Mouse (Mus musculus): ENCODE measurements around the gene Glt28d2.
"Not testable (repeated sequence)": the region's sequence is repeated elsewhere in the genome, so short reads cannot be mapped to it uniquely, and the experiment has no call there.

Glt28d2 gene

DNA sequence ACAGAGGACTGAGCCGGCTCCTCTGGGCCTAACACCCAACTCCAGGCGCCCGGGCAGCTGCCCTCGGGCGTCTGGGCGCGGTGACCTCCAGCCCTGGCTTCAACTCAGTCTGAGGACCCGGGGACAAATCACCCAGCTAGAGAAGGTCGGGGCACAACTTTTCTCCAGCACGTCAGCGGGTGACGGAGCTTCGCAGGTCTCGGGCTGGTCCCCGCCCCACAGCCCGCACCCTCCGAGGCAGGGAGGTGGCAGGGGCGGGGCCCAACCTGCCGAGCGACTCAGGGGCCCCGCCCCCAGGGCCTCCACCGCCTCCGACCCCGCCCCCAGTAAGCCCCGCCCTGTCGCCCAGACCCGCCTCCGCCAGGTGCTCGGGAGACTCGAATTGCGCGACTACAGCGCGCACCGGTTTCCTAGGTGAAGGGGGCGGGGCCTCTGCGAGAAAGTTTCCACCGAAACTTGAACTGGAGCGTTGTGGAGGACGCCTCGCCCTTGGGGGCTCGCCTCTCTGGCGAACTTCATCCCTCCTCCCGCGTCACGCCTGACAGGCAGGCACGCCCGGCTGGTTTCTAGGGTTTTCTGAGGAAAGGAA, at the start of gene Glt28d2, which contains the start of gene Gm37240:
Gene Glt28d2 (minus strand): TSS at position 278 of the 589 bp plus-strand sequence.
Gene Gm37240 (minus strand): TSS at position 280 of the 589 bp plus-strand sequence.
- peak; percentile 81 for DNase-seq (ENCODE audit: extremely low spot score, low spot score)

DNA sequence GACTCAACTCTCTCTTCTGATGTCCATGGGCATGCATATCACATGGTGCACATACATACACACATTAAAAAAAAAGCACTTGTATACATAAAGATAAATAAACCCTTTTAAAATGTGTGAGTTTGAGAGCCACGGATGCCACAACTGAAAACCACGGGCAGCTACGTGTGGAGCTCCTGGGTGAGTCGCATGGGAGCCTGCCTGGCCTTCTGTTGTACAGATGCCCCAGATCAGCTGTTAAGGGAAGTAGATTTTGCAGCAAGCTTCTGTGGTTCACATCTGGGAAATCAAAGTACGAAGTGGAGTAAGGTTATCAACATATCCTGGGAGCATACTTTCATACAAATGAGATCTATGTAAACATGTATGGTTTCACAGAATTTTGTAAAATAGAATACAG, 46.3 kb upstream of the Glt28d2 start:
- no peak for DNase-seq (ENCODE audit: extremely low spot score, low spot score)

DNA sequence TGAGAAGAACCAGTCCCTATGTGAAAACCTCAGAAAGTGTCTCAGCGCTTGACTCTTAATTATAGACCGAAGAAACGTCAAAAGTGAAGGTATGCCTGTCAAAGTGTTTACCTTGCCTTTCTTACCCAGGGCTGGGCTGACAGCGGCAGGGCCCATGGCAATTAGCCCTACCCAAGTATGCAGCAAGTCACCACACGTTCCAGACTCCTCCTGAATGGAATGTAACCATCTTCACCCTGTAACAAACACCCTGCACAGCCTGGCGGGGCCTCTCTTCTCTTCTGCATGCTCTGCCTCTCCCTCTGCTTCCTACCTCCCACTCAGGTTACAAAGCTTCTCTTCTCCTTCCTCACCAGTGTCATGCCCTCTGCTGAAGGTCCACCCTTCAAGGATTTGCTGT, 44.5 kb upstream of the Glt28d2 start:
- no peak for DNase-seq (ENCODE audit: extremely low spot score, low spot score)

- DNase-seq (ENCODE audit: extremely low spot score, low spot score): no peak
Observed at GRCm38 (mm10) chr3:85930671-85931255, 43.4 kb upstream of the Glt28d2 start.

- DNase-seq (ENCODE audit: extremely low spot score, low spot score): no peak
Observed at GRCm38 (mm10) chr3:85929711-85930110, 42.4 kb upstream of the Glt28d2 start.

DNA sequence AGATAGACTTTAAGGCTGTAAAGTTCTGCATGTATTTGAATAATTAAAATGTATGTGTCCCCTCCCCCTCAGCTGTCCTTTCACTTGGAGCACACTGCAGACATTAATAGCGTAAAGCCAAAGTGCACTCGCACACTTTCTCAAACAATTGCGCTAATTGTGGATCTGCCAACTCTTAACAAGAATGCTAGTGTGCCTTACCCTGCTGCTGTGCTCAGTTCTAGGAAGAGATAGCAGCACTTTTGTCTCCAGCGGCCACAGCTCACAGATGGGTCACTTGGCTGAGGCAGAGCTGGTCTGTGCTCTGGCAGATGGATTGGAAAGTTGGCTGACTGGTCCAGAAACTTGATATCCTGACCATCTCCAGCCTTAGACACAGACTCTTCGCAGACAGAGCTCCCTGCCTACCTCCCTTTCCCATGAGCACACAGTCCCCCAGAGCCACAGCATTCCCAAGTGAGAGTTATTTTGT, 40.9 kb upstream of the Glt28d2 start:
- no peak for DNase-seq (ENCODE audit: extremely low spot score, low spot score)

DNA sequence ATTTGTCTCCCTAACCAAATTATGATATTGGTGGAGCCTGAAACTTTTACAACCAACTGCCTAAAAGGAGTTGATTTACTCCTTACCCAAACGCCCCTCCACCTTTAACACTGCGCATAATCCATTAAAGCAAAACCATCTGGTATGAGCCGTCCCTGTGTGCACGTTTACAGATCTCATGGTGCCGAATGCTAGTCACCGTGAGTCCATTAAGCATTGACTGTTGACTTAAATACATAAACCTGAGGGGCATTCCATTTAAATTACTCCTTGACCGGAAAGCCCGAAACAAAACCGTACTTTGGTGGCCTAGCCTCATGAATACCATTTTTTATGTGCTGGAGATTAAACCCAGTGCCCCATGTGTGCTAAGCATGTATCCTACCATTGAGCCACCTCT, 40.0 kb upstream of the Glt28d2 start:
- DNase-seq (ENCODE audit: extremely low spot score, low spot score): no peak

DNA sequence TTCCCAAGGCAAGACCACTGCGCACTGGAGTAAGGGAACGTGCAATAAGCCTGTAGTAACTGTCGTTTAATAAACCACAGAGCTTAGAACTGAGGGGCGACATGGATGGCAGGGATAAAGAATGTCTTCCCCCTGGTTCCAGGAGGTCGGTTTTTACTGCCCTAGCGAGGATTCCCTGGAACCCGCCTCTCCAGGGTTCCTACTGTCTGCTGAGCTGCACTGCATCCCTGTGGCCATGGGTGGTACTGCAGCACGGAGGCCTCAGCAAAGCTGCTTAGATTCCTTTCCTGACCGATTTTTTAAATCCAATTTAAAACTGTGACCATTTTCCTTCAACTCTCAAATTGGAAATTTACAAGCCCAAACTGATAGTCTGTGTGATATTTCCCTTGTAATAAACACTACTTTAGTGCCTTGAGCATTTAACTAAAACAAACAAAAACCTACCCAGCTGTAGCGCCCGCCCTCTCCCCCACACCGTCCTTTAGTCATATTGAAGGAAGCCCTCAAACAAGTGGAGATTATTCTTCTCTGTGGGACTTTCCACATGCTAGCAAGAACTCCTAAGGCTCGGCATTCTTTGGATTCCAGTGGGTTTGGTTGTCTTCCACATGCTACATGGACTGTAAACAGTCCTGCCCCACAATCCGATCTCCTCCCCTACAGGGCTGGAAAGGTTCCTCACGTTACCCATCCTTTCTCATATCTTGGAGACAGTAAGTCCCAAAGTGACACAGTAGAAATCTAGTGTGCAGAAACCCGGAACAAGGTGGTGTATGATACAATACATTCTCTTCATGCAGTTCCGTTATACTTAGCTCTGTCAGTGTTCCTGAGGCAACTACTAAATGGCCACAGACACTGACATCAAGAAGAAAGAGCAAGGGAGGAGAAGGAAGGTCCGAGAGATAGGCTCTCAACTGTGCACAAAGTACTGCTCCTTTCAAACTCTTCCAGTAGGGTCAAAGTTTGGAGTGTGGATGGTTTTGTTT, 36.9 kb upstream of the Glt28d2 start:
- DNase-seq (ENCODE audit: extremely low spot score, low spot score): peak; percentile 80

DNA sequence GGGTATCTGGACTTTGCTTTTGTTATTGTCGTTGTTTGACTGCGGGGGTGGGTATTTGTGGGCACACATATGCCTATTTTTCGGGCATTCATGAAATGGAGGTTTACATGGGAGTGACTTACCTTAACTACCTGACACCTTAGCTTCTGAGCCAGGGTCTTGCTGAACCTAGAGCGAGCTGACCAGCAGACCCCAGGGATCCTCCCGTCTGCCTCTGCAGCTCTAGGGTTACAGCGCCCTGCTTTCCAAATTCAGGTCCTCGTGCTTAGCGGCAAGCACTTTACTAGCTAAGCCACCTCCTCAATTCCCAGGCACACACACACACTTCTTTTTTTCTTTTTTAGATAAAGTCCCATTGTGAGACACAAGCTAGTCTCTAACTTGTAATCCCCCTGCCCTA, 36.0 kb upstream of the Glt28d2 start:
- no peak for DNase-seq (ENCODE audit: extremely low spot score, low spot score)

- no peak for DNase-seq (ENCODE audit: extremely low spot score, low spot score)
Observed at GRCm38 (mm10) chr3:85922331-85922730, 35.0 kb upstream of the Glt28d2 start.

DNA sequence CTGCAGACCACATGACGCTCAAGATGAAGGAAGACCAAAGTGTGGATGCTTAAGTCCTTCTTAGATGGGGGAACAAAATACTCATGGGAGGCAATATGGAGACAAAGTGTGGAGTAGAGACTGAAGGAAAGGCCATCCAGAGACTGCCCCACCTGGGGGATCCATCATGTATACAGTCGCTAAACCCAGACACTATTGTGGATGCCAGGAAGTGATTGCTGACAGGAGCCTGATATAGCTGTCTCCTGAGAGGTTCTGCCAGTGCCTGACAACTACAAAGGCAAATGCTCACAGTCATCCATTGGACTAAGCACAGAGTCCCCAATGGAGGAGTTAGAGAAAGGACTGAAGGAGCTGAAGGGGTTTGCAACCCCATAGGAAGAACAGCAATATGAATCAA, 33.4 kb upstream of the Glt28d2 start:
- not testable (repeated sequence) for DNase-seq (ENCODE audit: extremely low spot score, low spot score)

GRCm38 (mm10) chr3:85917600-85917999, 30.3 kb upstream of the Glt28d2 start:
- DNase-seq (ENCODE audit: extremely low spot score, low spot score): peak; percentile 37

GRCm38 (mm10) chr3:85914806-85915205, 27.5 kb upstream of the Glt28d2 start:
- DNase-seq (ENCODE audit: extremely low spot score, low spot score): no peak

- DNase-seq (ENCODE audit: extremely low spot score, low spot score): no peak
Observed at GRCm38 (mm10) chr3:85907136-85907535, 19.8 kb upstream of the Glt28d2 start.

GRCm38 (mm10) chr3:85904371-85904770, 17.1 kb upstream of the Glt28d2 start:
- no peak for DNase-seq (ENCODE audit: extremely low spot score, low spot score)

DNA sequence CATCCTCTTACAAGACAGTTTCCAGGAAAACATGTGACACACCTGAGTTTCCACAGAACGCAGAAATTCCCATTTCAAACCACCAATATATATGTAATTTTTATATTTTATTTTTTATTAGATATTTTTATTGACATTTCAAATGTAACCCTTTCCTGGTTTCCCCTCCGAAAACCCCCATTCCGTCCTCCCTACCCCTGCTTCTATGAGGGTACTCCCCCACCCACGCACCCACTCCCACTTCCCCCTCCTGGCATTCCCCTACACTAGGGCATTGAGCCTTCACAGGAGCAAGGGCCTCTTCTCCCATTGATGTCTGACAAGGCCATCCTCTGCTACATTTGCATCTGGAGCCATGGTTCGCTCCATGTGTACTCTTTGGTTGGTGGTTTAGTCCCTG, 7.7 kb upstream of the Glt28d2 start:
- no peak for DNase-seq (ENCODE audit: extremely low spot score, low spot score)

DNA sequence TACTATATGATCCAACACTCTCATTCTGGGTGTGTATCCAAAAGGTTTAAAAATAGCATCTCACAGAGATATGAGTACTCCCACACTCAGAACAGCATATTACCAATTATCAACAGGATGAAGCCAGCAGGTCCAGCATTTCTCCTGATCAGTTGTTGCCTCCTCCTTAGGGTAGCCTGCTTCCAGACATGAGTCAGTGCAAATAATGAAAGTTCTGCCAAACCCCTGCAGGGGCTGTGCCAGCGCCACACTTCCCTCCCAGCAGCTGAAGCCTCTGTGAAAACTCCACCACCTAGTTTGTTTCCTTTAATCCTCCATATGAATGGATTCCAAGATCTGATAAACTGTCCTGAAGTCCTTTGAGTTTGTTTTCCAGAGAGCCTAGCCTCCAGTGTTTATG, 4.3 kb upstream of the Glt28d2 start:
- DNase-seq (ENCODE audit: extremely low spot score, low spot score): no peak

DNA sequence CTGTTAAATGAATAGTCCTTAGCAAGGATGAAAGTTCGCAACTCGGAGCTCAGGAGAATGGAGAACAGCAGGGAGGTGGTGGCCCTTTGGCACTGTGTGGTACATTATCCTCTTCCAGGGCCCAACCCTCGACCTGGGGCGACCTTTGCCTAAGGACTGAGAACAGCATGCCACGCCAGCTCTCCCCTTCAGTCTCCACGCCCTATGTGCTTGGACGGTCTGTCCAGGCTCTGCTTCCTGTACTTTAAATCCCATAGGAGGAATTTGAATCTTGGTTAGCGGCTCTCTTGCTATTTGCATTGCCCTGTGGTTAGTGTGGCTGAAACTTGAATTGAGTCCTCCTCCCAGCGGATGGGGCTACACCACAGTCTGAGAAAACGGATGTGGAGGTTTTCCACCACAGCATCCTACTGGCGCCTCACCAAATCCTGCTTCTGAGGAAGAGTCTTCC, 930 bp upstream of the Glt28d2 start:
- DNase-seq (ENCODE audit: extremely low spot score, low spot score): no peak

- DNase-seq (ENCODE audit: extremely low spot score, low spot score): no peak
Observed at GRCm38 (mm10) chr3:85886636-85887238, 579 bp downstream of the Glt28d2 start.

GRCm38 (mm10) chr3:85885906-85886305, 1.4 kb downstream of the Glt28d2 start:
- no peak for DNase-seq (ENCODE audit: extremely low spot score, low spot score)

- no peak for DNase-seq (ENCODE audit: extremely low spot score, low spot score)
Observed at GRCm38 (mm10) chr3:85880687-85881086, 6.6 kb downstream of the Glt28d2 start.

GRCm38 (mm10) chr3:85880068-85880467, 7.2 kb downstream of the Glt28d2 start:
- DNase-seq (ENCODE audit: extremely low spot score, low spot score): no peak
